Mouse (Mus musculus) heart, postnatal 0 days (tissue): Measurements from ENCODE around the gene Nckap5. TPM values are rescaled to one million over a fixed set of nuclear protein-coding genes. Genes with fewer than 3 reads are reported as not detected.

Source experiments
- ATAC-seq: fragments of 200-750 bp; cut with Nextera tagmentation; 2 replicates; pipeline ENCODE4 v1.8.0; 2017; ENCODE audit warnings: low read depth, moderate number of reproducible peaks, moderate library complexity; ENCODE audit not compliant: insufficient read depth
- DNase-seq: peaks from one replicate; pipeline ENCODE4 v3.0.0-alpha.2; 2016; ENCODE audit warnings: low spot score
- H3K27ac ChIP-seq: fragments of 300-500 bp; sonication (generic); 2 replicates; pipeline ENCODE4 v1.5.1; 2014; ENCODE audit warnings: low read depth, mild to moderate bottlenecking
- H3K27me3 ChIP-seq: fragments of 300-500 bp; sonication (generic); 2 replicates; pipeline ENCODE4 v1.6.1; 2014; ENCODE audit warnings: low read length, mixed read lengths; ENCODE audit not compliant: control insufficient read depth, insufficient read depth
- H3K36me3 ChIP-seq: fragments of 300-500 bp; sonication (generic); replicated peaks from 2 replicates; pipeline ENCODE4 v1.6.1; 2014; ENCODE audit warnings: low read length, mixed read lengths; ENCODE audit not compliant: control insufficient read depth, insufficient read depth
- H3K4me1 ChIP-seq: fragments of 300-500 bp; sonication (generic); 2 replicates; pipeline ENCODE4 v1.6.1; 2014; ENCODE audit warnings: antibody characterized with exemption; ENCODE audit not compliant: control insufficient read depth, insufficient read depth
- H3K4me2 ChIP-seq: fragments of 300-500 bp; sonication (generic); 2 replicates; pipeline ENCODE4 v1.6.1; 2014; ENCODE audit warnings: low read depth, mild to moderate bottlenecking, low read length, moderate library complexity
- H3K4me3 ChIP-seq: fragments of 300-500 bp; sonication (generic); 2 replicates; pipeline ENCODE4 v1.5.1; 2014; ENCODE audit warnings: low read depth, low read length
- H3K9ac ChIP-seq: fragments of 300-500 bp; sonication (generic); replicated peaks from 2 replicates; pipeline ENCODE4 v1.6.1; 2014; ENCODE audit warnings: low read depth, low read length, mixed read lengths
- H3K9me3 ChIP-seq: fragments of 300-500 bp; sonication (generic); replicated peaks from 2 replicates; pipeline ENCODE4 v1.6.1; 2016; ENCODE audit warnings: low read length; ENCODE audit not compliant: control insufficient read depth
- CTCF ChIP-seq: IDR thresholded peaks from 2 replicates; pipeline ENCODE4 v1.5.1; 2016; ENCODE audit warnings: antibody characterized with exemption, control low read depth, low read depth
- EP300 ChIP-seq: IDR thresholded peaks from 2 replicates; pipeline ENCODE4 v1.6.1; 2016; ENCODE audit warnings: antibody characterized with exemption, low read depth
- WGBS: fragments of 180-500 bp; shearing (Covaris S2); extraction: QIAGEN DNeasy Blood & Tissue Kit; methylation state at CpG from one replicate; pipeline ENCODE4 v1.1.7; 2014; 5-methylcytosine and 5-hydroxymethylcytosine counted together
- polyA plus RNA-seq: library from polyadenylated mRNA; unstranded; fragments of >200 nt; fragmentation: Nextera tagmentation; extraction: Ambion mirVana; gene quantifications from 2 replicates; pipeline ENCODE4 v1.2.1, GENCODE M21; 2015
- total RNA-seq: library from RNA; depleted of rRNA; stranded (reverse); fragments of >200 nt; gene quantifications from 2 replicates; pipeline ENCODE4 v1.2.3, GENCODE M21; 2014; ENCODE audit warnings: low replicate concordance

The Nckap5 gene
- total and polyA plus RNA-seq, 2 experiments from 2014 or later: 4.6 to 14.5 TPM

- ATAC-seq (no peak), DNase-seq (no peak)
- H3K36me3 ChIP-seq: no peaks in the 10 kb centered on the region
- H3K4me3 ChIP-seq: no peak overlapping the region
- H3K27me3 ChIP-seq: no peaks in the 10 kb centered on the region
- no peaks in the 10 kb centered on the region for H3K4me1 ChIP-seq
- H3K4me2 ChIP-seq: no peak overlapping the region
- H3K9ac ChIP-seq: no peak overlapping the region
- H3K27ac ChIP-seq: 0 out of 2 replicates have a peak overlapping the region, but pooled peaks have one; percentile 7
- no peaks in the 10 kb centered on the region for H3K9me3 ChIP-seq
- 37% methylated on average over 4 of the region's 4 CpGs for WGBS
- TF ChIP-seq EP300: no peak
- no peak for TF ChIP-seq CTCF
These were observed 597.4 kb downstream of the Nckap5 start for GRCm38 (mm10) chr1:126233196-126233595.

DNA sequence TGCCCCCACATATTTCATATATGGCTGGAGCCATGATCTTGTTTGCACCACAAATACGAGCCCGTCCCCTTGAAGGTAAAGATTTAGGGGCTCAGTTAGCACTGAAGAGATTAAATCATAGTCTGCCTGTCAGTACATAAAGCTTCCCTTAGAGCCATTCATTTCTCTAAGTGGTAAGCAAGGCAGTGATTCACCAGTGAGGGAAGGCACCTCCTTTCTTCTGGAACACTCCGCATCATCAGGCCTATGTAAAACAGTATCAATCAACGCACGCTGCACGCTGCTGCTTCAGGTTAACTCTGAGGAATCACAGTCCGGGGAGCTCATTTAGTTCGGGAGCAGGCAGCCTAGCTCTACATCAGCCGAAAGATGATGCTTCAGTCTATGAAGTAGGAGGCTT, 599.4 kb downstream of the Nckap5 start:
- DNase-seq: no peak
- no peak for ATAC-seq
- no peaks in the 10 kb centered on the region for H3K4me1 ChIP-seq
- H3K27me3 ChIP-seq: no peaks in the 10 kb centered on the region
- H3K9ac ChIP-seq: no peak overlapping the region
- no peaks in the 10 kb centered on the region for H3K36me3 ChIP-seq
- no peak overlapping the region for H3K4me3 ChIP-seq
- no peaks in the 10 kb centered on the region for H3K9me3 ChIP-seq
- WGBS: 80% methylated on average over 9 of the region's 9 CpGs
- H3K27ac ChIP-seq: no peak overlapping the region
- TF ChIP-seq EP300 (no peak), CTCF (no peak)
- H3K4me2 ChIP-seq: no peak overlapping the region

GRCm38 (mm10) chr1:126210212-126210611, 620.4 kb downstream of the Nckap5 start:
- Histone ChIP-seq H3K4me3 (no peak overlapping the region), H3K27ac (no peak overlapping the region), H3K4me1 (no peaks in the 10 kb centered on the region), H3K9me3 (no peaks in the 10 kb centered on the region), H3K36me3 (no peaks in the 10 kb centered on the region), H3K4me2 (no peak overlapping the region), H3K27me3 (no peaks in the 10 kb centered on the region), H3K9ac (no peak overlapping the region)
- no peak for ATAC-seq
- no peak for DNase-seq
- 71% methylated on average over 6 of the region's 6 CpGs for WGBS
- TF ChIP-seq CTCF (no peak), EP300 (no peak)

- H3K4me3 ChIP-seq: no peak overlapping the region
- no peak overlapping the region for H3K9ac ChIP-seq
- ATAC-seq: no peak
- H3K9me3 ChIP-seq: no peaks in the 10 kb centered on the region
- no peak overlapping the region for H3K27ac ChIP-seq
- WGBS: 78% methylated on average over 5 of the region's 5 CpGs
- no peaks in the 10 kb centered on the region for H3K27me3 ChIP-seq
- DNase-seq: no peak
- H3K36me3 ChIP-seq: no peaks in the 10 kb centered on the region
- no peak for TF ChIP-seq CTCF
- TF ChIP-seq EP300: no peak
- H3K4me1 ChIP-seq: no peaks in the 10 kb centered on the region
- H3K4me2 ChIP-seq: no peak overlapping the region
These were observed 620.9 kb downstream of the Nckap5 start for GRCm38 (mm10) chr1:126209743-126210142.

DNA sequence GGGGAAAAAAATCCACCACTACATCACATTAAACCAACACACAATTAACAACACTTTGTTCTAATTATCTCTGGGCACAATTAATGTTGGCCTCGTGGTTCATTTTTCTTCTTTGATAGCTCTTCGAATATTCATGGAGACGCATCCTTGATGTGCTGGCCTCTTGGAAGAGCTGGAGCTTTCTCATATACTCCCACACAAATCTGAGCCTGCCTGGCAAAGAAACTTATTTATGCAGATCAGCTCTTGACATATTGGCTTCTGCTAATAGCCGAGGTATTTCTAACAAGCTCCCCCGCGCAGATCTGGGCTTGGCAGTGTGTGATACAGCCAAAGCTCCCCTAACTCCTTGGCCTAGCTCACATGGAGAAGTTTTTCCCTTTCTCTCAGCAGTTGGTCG, 621.5 kb downstream of the Nckap5 start:
- Histone ChIP-seq H3K27me3 (no peaks in the 10 kb centered on the region), H3K9me3 (no peaks in the 10 kb centered on the region), H3K9ac (no peak overlapping the region), H3K4me2 (no peak overlapping the region), H3K4me1 (no peaks in the 10 kb centered on the region), H3K36me3 (no peaks in the 10 kb centered on the region), H3K4me3 (no peak overlapping the region), H3K27ac (no peak overlapping the region)
- 83% methylated on average over 7 of the region's 7 CpGs for WGBS
- no peak for TF ChIP-seq CTCF
- no peak for TF ChIP-seq EP300
- ATAC-seq (no peak), DNase-seq (no peak)

DNA sequence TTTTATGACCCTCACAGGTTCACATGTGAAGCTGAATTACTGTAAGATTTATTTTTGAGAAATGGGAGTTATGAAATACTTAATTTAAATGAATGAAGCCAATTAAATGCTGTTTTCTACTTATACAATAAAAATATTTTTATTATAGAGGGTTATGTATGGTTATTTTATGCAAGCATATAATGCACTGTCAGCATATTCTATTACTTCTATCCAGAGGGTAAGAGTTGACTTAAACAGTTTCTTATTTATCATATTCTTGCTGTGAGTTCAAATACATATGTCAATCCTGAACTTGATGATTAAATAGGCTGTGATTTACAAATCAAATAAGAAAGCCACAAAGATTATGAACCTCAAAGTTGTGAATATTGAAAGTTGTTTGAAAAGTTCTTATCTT, 633.7 kb downstream of the Nckap5 start:
- TF ChIP-seq EP300 (no peak), CTCF (no peak)
- Histone ChIP-seq H3K4me1 (no peaks in the 10 kb centered on the region), H3K4me2 (no peak overlapping the region), H3K27ac (no peak overlapping the region), H3K9ac (no peak overlapping the region), H3K27me3 (no peaks in the 10 kb centered on the region), H3K4me3 (no peak overlapping the region), H3K36me3 (no peaks in the 10 kb centered on the region), H3K9me3 (no peaks in the 10 kb centered on the region)
- ATAC-seq (no peak), DNase-seq (no peak)
